Mouse (Mus musculus): ENCODE data around the gene Myo9b. TPM values are rescaled to one million over a fixed set of nuclear protein-coding genes. Genes with fewer than 3 reads are reported as not detected.

Myo9b gene
- 19.5 TPM for polyA plus RNA-seq (2014; fragmentation: Illumina TruSeq; extraction: RNeasy Lipid Tissue Mini Kit (QIAGEN cat#74804); ENCODE audit: insufficient read depth, low read depth, low replicate concordance)

DNA sequence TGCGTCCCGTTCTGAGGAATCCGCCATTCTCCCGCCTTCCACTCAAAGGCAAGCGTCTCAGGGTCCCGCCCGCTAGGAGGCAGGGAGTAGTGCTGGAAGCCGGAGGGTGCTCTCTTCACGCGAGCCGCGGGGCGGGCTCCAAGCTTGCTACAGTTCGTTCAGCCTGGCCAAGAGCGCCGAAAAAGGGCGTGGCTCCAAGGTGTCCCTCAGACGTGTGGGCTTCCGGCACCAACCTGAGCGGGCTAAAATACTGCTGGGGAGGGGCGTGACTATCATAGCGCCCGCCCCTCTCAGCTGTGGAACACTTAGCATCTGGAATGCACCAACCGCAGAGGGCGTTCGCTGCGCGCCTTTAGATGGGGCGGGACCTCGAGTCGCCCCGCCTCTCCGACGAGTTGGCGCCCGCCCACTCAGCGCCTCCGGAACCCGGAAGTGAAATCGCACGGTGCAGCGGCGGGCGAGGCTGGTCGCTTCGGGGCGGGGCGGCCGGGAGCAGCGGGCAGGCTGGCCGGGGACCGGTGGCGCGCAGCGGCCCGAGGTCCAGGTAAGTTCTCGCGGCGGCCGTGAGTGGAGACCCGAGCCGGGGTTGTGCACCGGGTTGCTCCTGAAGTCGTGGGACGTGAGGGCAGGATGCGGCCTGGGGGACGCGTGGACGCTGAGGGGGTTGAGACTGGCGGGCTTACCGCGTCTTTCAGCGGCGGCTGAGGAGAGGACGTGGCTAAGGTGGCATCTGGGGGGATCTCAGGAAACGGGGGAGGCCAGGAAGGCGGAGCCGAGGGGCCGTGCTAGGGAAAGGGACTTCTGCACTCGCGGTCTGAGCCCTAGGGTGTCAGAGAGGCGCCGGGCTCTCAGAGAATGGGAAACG lies at the start of gene Myo9b, which contains the start of gene Haus8:
TSS of gene Myo9b (plus strand) at position 429 of the 865 bp plus-strand sequence.
TSS of gene Haus8 (minus strand) at position 649 of the 865 bp plus-strand sequence.

DNA sequence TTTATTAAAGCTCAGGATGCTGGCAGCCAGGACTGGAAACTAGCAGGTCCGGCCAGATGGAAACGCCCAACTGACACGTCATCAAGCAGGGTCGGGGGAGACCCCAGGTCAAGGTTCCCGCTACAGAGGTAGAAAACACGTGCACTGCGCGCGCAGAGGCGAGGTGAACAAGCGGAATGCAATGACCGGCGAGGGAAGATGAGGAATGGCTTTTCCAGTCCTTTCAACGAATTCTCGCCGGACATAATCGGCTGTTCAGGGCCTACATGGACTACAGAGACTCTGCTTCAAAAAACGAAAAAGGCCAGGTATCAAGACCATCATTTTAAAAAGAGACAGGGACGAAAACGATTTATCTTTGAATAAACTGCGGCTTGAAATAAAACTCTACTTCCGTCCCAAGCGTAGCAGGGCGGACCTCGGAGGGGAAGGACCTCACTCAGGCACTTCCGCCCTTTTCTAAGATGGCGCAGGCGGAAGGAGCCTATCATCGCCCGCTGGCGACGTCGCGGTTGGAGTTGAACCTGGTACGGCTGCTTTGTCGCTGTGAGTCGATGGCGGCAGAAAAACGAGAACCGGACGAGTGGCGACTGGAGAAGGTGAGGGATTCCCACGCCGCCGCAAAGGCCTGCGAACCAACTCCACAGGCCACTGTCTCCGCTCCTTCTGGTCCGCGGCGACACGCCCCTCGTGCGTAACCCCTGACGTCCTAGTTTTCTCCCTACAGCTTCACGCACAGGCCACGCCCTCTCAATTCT lies 94.4 kb downstream of the Myo9b start, which contains the start of gene Use1:
TSS of gene Use1 (plus strand) at position 78 of the 758 bp plus-strand sequence.

GRCm38 (mm10) chr8:71371236-71371848 lies 98.8 kb downstream of the Myo9b start, which contains the start of gene Ocel1:
Gene Ocel1 (plus strand): TSS chr8:71371298.

GRCm38 (mm10) chr8:71381421-71381970 lies 109.0 kb downstream of the Myo9b start, which contains the start of gene Nr2f6:
Gene Nr2f6 (minus strand): TSS chr8:71381960.

DNA sequence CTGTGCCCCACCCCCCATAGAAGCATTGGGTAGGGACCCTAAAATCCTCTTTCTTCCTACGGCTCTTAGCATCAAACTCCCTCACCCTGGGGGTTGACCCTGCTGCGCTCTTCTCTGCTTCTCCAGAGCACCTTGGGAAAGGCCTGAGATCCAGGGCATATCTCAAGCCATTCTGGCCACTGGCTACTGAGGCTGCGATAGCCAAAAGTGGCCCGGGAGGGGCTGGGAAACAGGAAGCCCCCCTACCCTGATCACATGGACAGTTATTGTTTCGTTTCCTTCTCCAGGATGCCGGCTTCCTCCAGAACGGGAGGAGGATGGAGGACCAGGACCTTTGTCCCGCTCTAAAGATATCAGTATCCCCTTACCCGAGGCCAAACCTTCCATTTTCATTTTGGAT lies 123.1 kb downstream of the Myo9b start, which contains the start of gene Ushbp1:
TSS of gene Ushbp1 (minus strand) at position 174 of the 400 bp plus-strand sequence.

GRCm38 (mm10) chr8:71396639-71397305 lies 124.3 kb downstream of the Myo9b start, which contains the start of gene Babam1:
Gene Babam1 (plus strand): TSS chr8:71396861.

GRCm38 (mm10) chr8:71405401-71406098 lies 133.0 kb downstream of the Myo9b start, which contains the start of gene Ankle1:
Gene Ankle1 (plus strand): TSS chr8:71406010.

Other genes with a start within 250 kb of the Myo9b start
- 14.8 TPM for gene Haus8, start 220 bp downstream of the Myo9b start, polyA plus RNA-seq (2014; fragmentation: Illumina TruSeq; extraction: RNeasy Lipid Tissue Mini Kit (QIAGEN cat#74804); ENCODE audit: insufficient read depth, low read depth, low replicate concordance)
- gene Use1, start 94.1 kb downstream of the Myo9b start, polyA plus RNA-seq (2014; fragmentation: Illumina TruSeq; extraction: RNeasy Lipid Tissue Mini Kit (QIAGEN cat#74804); ENCODE audit: insufficient read depth, low read depth, low replicate concordance), result 199 TPM
- gene Ocel1, start 98.6 kb downstream of the Myo9b start, polyA plus RNA-seq (2014; fragmentation: Illumina TruSeq; extraction: RNeasy Lipid Tissue Mini Kit (QIAGEN cat#74804); ENCODE audit: insufficient read depth, low read depth, low replicate concordance), result 8.3 TPM
- 33.0 TPM for gene Nr2f6, start 109.2 kb downstream of the Myo9b start, polyA plus RNA-seq (2014; fragmentation: Illumina TruSeq; extraction: RNeasy Lipid Tissue Mini Kit (QIAGEN cat#74804); ENCODE audit: insufficient read depth, low read depth, low replicate concordance)
- gene Ushbp1, start 123.1 kb downstream of the Myo9b start, polyA plus RNA-seq (2014; fragmentation: Illumina TruSeq; extraction: RNeasy Lipid Tissue Mini Kit (QIAGEN cat#74804); ENCODE audit: insufficient read depth, low read depth, low replicate concordance), result 49.5 TPM
- gene Babam1, start 124.1 kb downstream of the Myo9b start, polyA plus RNA-seq (2014; fragmentation: Illumina TruSeq; extraction: RNeasy Lipid Tissue Mini Kit (QIAGEN cat#74804); ENCODE audit: insufficient read depth, low read depth, low replicate concordance), result 65.2 TPM
- gene Ankle1, start 133.3 kb downstream of the Myo9b start, polyA plus RNA-seq (2014; fragmentation: Illumina TruSeq; extraction: RNeasy Lipid Tissue Mini Kit (QIAGEN cat#74804); ENCODE audit: insufficient read depth, low read depth, low replicate concordance), result not detected
- gene Abhd8, start 190.9 kb downstream of the Myo9b start, polyA plus RNA-seq (2014; fragmentation: Illumina TruSeq; extraction: RNeasy Lipid Tissue Mini Kit (QIAGEN cat#74804); ENCODE audit: insufficient read depth, low read depth, low replicate concordance), result 16.1 TPM
- gene Mrpl34, start 192.2 kb downstream of the Myo9b start, polyA plus RNA-seq (2014; fragmentation: Illumina TruSeq; extraction: RNeasy Lipid Tissue Mini Kit (QIAGEN cat#74804); ENCODE audit: insufficient read depth, low read depth, low replicate concordance), result 65.5 TPM
- 33.9 TPM for gene Dda1, start 196.5 kb downstream of the Myo9b start, polyA plus RNA-seq (2014; fragmentation: Illumina TruSeq; extraction: RNeasy Lipid Tissue Mini Kit (QIAGEN cat#74804); ENCODE audit: insufficient read depth, low read depth, low replicate concordance)
- gene Ano8, start 213.2 kb downstream of the Myo9b start, polyA plus RNA-seq (2014; fragmentation: Illumina TruSeq; extraction: RNeasy Lipid Tissue Mini Kit (QIAGEN cat#74804); ENCODE audit: insufficient read depth, low read depth, low replicate concordance), result 4.6 TPM
- 10.1 TPM for gene Gtpbp3, start 215.4 kb downstream of the Myo9b start, polyA plus RNA-seq (2014; fragmentation: Illumina TruSeq; extraction: RNeasy Lipid Tissue Mini Kit (QIAGEN cat#74804); ENCODE audit: insufficient read depth, low read depth, low replicate concordance)
- 350 TPM for gene Plvap, start 239.0 kb downstream of the Myo9b start, polyA plus RNA-seq (2014; fragmentation: Illumina TruSeq; extraction: RNeasy Lipid Tissue Mini Kit (QIAGEN cat#74804); ENCODE audit: insufficient read depth, low read depth, low replicate concordance)

All from lung, adult 10 weeks (tissue).